Mouse (Mus musculus): ENCODE measurements at regions not wholly inside any gene's neighbourhood (a gene's known extent, or its start where the extent isn't known, plus 50 kb on each side); places are given as distances from the start of the nearest gene placed in this dataset.

GRCm38 (mm10) chr9:94239479-94240241 is 298.2 kb downstream of the 1190002N15Rik start:
- no peak for ATAC-seq

GRCm38 (mm10) chr9:94238565-94238964 is 299.3 kb downstream of the 1190002N15Rik start:
- no peak for ATAC-seq

- ATAC-seq = no peak
Observed at GRCm38 (mm10) chr9:94229537-94229936, 308.3 kb downstream of the 1190002N15Rik start.

- no peak for ATAC-seq
Observed at GRCm38 (mm10) chr9:94219116-94219515, 318.8 kb downstream of the 1190002N15Rik start.

- no peak for ATAC-seq
Observed at GRCm38 (mm10) chr9:94216414-94217279, 321.2 kb downstream of the 1190002N15Rik start.

- ATAC-seq = no peak
Observed at GRCm38 (mm10) chr9:94210467-94211249, 327.2 kb downstream of the 1190002N15Rik start.

- ATAC-seq = no peak
Observed at GRCm38 (mm10) chr9:94208987-94209386, 328.9 kb downstream of the 1190002N15Rik start.

GRCm38 (mm10) chr9:94200892-94201291 is 337.0 kb downstream of the 1190002N15Rik start:
- ATAC-seq = no peak

GRCm38 (mm10) chr9:94199864-94200263 is 338.0 kb downstream of the 1190002N15Rik start:
- no peak for ATAC-seq

GRCm38 (mm10) chr9:94191083-94191482 is 346.8 kb downstream of the 1190002N15Rik start:
- ATAC-seq = no peak

- ATAC-seq = no peak
Observed at GRCm38 (mm10) chr9:94189872-94190800, 347.7 kb downstream of the 1190002N15Rik start.

- ATAC-seq = no peak
Observed at GRCm38 (mm10) chr9:94188124-94188523, 349.8 kb downstream of the 1190002N15Rik start.

GRCm38 (mm10) chr9:94169905-94170612 is 367.8 kb downstream of the 1190002N15Rik start:
- ATAC-seq = no peak

GRCm38 (mm10) chr9:94163671-94164070 is 374.2 kb downstream of the 1190002N15Rik start:
- no peak for ATAC-seq

- no peak for ATAC-seq
Observed at GRCm38 (mm10) chr9:94155581-94155980, 382.3 kb downstream of the 1190002N15Rik start.

GRCm38 (mm10) chr9:94148474-94148873 is 389.4 kb downstream of the 1190002N15Rik start:
- ATAC-seq = no peak

- no peak for ATAC-seq
Observed at GRCm38 (mm10) chr9:94146787-94147186, 391.1 kb downstream of the 1190002N15Rik start.

- ATAC-seq = no peak
Observed at GRCm38 (mm10) chr9:94136444-94136843, 401.4 kb downstream of the 1190002N15Rik start.

GRCm38 (mm10) chr9:94133682-94134081 is 404.2 kb downstream of the 1190002N15Rik start:
- no peak for ATAC-seq

- no peak for ATAC-seq
Observed at GRCm38 (mm10) chr9:94131367-94131766, 406.5 kb downstream of the 1190002N15Rik start.

- no peak for ATAC-seq
Observed at GRCm38 (mm10) chr9:94116961-94117360, 420.9 kb downstream of the 1190002N15Rik start.

All from activated CD4-positive, CD25-positive, alpha-beta regulatory T cell, adult 4 months (primary cell).